Mouse (Mus musculus) C2C12 (cell line): Measurements from ENCODE around the gene Usp49.

ENCODE experiments used
- CEBPB ChIP-seq: IDR thresholded peaks from one replicate; pipeline ENCODE4 v1.6.1; 2011; ENCODE audit warnings: low read depth, mild to moderate bottlenecking, control low read depth, moderate library complexity
- CTCF ChIP-seq: IDR thresholded peaks from one replicate; pipeline ENCODE4 v1.5.1; 2011; ENCODE audit not compliant: control insufficient read depth, insufficient read depth, insufficient read length
- MYOD1 ChIP-seq: IDR thresholded peaks from one replicate; pipeline ENCODE4 v1.6.1; 2011; ENCODE audit warnings: low read depth; ENCODE audit not compliant: control insufficient read depth, insufficient read length
- MYOG ChIP-seq: IDR thresholded peaks from one replicate; pipeline ENCODE4 v1.6.1; 2011; ENCODE audit not compliant: control insufficient read depth, insufficient read length; ENCODE audit errors: extremely low read depth

DNA sequence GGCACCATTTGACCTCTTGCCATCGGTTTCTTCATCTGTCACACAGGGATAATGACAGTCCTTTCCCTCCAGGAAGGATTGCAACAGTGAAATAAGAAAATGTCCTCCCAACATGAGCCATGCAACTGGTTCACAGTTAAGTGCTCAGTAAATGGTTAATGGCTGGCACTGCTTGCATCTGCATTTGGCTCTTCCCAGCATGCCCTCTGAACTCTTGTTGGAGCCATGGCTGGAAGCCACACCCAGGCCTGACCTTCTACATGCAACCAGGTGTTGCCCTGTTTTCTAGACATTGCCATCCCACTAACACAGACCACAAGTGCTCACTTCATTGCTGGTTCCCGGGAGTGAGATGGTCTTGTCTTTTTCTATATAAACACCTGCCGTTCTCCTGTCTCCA lies 77.5 kb downstream of the Usp49 start:
- TF ChIP-seq CTCF (no peak), MYOD1 (no peak), CEBPB (no peak), MYOG (no peak)
